Mouse (Mus musculus) kidney, adult 2 months (tissue): ENCODE results near the gene Trrap.

Experiments used
- CTCF ChIP-seq: fragments of 200-500 bp; conservative IDR thresholded peaks from 2 replicates; pipeline ENCODE4 v1.5.1; 2011; ENCODE audit warnings: low read depth, mild to moderate bottlenecking, control low read depth, low read length, moderate library complexity, mixed read lengths; ENCODE audit not compliant: insufficient read depth, insufficient read length
- POLR2A ChIP-seq: fragments of 200-500 bp; IDR thresholded peaks from one replicate; pipeline ENCODE4 v1.6.1; 2011; ENCODE audit warnings: low read depth, low read length, control low read depth

- TF ChIP-seq CTCF (no peak), POLR2A (no peak)
Observed at GRCm38 (mm10) chr5:144806931-144807330, 39.4 kb downstream of the Trrap start.
